Mouse (Mus musculus) cerebellum, adult 11-12 months (tissue): Measurements from ENCODE around the gene 1700001P01Rik.
A peak's percentile ranks its signal among the peaks of the same experiment; 100 is the strongest.
"Not testable (repeated sequence)": the region's sequence is repeated elsewhere in the genome, so short reads cannot be mapped to it uniquely, and the experiment has no call there.

ENCODE experiments used
- DNase-seq: peaks from one replicate; pipeline ENCODE4 v3.0.0; 2022

Gene 1700001P01Rik

GRCm38 (mm10) chr11:97744718-97745330 is 30.9 kb downstream of the 1700001P01Rik start:
- peak; percentile 99 for DNase-seq

- no peak for DNase-seq
Measured at GRCm38 (mm10) chr11:97744063-97744717, 31.5 kb downstream of the 1700001P01Rik start, which contains the start of gene Pip4k2b. Gene Pip4k2b (minus strand): TSS chr11:97744704.

DNA sequence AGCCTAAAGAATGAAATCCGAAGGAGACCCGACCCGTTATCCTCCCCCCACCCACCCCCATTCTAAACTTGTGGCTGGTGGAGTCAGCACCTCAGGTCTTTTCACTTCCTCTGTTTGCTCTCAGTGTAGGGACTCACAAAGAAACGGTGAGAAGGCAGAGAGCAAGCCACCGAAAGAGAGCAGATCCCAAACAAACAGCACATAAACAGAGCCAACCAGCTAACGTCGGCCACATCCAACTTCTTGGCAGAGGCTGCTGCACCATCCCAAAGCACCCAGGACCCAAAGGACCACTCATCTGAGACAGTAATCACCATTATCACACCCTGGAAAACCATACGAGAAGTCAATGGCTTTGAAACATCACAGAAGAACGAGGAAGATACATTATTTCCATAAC is 32.3 kb downstream of the 1700001P01Rik start:
- DNase-seq = no peak

DNA sequence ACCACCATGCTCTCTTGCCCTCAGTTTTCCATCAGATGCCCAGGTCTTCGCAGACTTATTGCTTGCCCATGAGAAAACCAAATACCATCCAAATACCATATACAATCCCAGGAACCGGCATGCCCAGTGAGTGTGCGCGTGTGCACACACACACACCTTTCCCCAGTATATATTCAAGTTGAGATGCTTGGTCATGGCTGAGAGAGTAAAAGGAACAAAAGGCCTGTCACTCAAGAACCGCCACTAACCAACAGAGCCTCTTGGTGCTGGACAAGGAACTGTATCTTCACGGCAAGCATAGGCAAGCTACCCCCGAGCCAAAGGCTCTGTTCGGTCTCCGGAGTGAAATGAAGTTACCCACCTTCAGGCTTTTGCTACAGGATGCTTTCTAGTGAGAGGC is 33.1 kb downstream of the 1700001P01Rik start:
- DNase-seq = no peak

DNA sequence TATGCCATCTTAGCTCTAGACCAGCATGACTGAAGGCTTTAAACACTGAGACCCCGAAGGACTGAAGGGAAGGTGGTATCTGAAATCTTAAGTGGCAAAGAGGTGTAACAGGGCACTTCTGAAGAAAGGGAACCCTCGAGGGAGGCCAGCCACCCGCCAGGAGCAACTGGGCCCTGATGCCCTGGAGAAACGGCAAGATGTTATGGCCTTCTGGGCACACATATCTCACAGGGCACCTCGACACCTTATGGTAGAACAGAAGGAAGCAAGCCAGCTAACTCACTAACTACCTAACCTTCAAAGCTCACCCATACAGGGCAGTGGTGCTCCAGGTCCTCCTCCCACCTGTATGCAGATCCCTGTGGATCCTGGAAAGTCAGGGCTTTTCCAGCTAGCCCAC is 33.6 kb downstream of the 1700001P01Rik start:
- no peak for DNase-seq

GRCm38 (mm10) chr11:97740190-97740589 is 35.5 kb downstream of the 1700001P01Rik start:
- DNase-seq = no peak

- no peak for DNase-seq
Measured at GRCm38 (mm10) chr11:97739155-97739554, 36.6 kb downstream of the 1700001P01Rik start.

DNA sequence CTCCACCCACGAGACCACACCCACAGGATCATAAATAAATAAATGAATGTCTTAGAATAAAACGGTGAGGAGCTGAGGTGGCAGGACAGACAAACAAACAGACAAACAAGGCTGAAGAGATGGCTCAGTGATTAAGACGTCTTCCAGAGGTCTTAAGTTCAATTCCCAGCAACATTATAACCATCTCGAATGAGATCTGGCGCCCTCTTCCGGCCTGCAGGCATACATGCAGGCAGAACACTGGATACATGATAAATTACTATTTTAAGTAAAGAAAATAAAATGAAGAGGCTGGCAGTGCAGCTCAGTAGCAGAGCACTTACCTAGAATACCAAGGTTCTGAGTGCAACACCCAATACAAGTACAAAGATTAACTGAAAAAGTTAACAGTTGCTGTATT is 37.0 kb downstream of the 1700001P01Rik start:
- no peak for DNase-seq

DNA sequence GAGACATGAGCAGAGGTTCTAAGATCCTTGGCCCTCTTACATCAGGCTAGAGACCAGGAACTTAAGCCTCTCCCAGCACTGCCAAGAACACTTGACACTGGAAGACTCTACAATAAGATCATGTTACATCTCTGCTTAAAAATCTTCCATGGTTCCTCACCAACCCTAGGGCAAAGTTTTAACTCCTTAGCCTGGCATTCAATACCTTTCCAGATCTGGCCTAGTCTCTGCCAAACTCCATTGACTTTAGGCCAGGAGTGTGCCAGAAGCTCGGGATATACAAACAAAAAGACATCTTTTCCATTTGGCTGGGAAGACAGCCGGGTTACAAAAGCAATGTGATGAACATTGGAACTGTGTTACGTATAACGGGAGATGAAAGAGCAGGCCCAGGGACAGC is 38.1 kb downstream of the 1700001P01Rik start:
- DNase-seq = no peak

DNA sequence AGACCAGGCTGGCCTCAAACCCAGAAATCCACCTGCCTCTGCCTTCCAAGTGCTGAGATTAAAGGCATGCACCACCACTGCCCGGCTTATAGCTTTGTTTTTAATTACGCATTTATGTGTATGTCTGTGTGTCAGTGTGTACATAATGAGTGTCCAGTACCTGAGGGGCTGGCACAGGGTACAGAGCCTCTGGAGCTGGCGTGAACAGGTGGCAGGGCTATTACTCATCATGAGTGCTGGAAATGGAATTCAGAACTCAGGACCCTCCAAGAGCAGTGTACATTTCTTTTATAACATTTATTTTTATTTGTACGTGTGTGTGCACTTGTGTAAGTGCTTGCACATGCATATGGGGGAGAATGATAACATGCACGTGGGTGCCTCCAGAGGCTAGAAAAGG is 39.1 kb downstream of the 1700001P01Rik start:
- DNase-seq = no peak

GRCm38 (mm10) chr11:97734810-97735209 is 40.9 kb downstream of the 1700001P01Rik start:
- DNase-seq = not testable (repeated sequence)

GRCm38 (mm10) chr11:97733689-97734088 is 42.0 kb downstream of the 1700001P01Rik start:
- DNase-seq = no peak

- no peak for DNase-seq
Measured at GRCm38 (mm10) chr11:97728730-97729129, 47.0 kb downstream of the 1700001P01Rik start.

DNA sequence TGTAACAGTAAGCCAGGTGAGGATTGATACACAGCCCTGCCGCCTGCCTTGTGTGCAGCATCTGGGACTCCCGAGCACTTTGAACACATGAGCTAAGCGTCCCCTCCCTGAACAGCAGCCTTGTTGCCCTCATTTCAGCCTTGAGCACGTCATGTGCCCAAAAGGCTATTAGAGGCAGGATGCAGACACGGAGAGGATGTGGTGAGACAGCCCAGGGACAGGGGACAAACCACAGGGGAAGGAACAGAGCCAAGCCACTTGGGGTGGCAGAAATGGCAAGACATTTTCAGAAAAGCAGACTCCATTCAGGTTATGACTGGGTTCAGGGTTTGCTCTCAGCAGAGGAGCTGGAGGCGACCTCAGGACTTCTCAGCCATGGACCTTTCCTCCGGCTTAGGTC is 47.4 kb downstream of the 1700001P01Rik start:
- DNase-seq = no peak

DNA sequence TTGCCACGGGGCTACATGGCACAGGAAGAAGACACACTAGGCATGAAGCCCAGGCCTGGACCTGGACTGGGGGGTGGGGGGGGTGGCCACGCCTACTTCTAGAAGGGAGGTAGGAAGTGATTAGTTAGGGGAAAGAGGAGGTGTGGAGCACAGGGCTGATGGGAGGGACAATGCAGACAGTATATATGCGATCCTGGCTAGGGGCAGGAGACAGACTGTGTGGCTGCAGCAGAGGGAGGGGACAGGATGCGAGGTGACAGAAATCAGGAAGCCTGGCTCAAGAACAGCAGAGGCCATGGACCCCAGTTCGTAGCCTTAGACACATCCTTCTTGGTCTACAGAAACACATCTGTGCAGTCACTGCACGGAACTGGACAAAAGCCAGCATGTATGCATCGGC is 52.0 kb downstream of the 1700001P01Rik start:
- no peak for DNase-seq
